Mouse (Mus musculus) ES-E14 (cell line): ENCODE measurements around the gene Npcd. TPM values are rescaled to one million over a fixed set of nuclear protein-coding genes. Genes with fewer than 3 reads are reported as not detected.
A peak's percentile ranks its signal among the peaks of the same experiment; 100 is the strongest.

Source experiments
- DNase-seq: peaks from one replicate; pipeline ENCODE4 v3.0.0-alpha.2; 2013; ENCODE audit warnings: low read depth, low spot score
- H3K27ac ChIP-seq: 2 replicates; pipeline ENCODE4 v1.5.1; 2012; ENCODE audit warnings: low read depth, mild to moderate bottlenecking, low read length, moderate library complexity, mixed read lengths; ENCODE audit not compliant: poor library complexity, insufficient read depth, severe bottlenecking
- H3K36me3 ChIP-seq: 2 replicates; pipeline ENCODE4 v1.6.1; 2012; ENCODE audit warnings: mild to moderate bottlenecking, low read length, moderate library complexity, mixed read lengths; ENCODE audit not compliant: control insufficient read depth, poor library complexity, insufficient read depth, severe bottlenecking
- H3K4me1 ChIP-seq, 2 experiments: fragments of 150-350 bp in 1 of 2; sonication (generic) in 1 of 2; 2 replicates each; pipeline ENCODE4 v1.6.1; 2012; ENCODE audit warnings: low read length in 2 of 2, mild to moderate bottlenecking in 1 of 2, mixed read lengths in 1 of 2; ENCODE audit not compliant: control insufficient read depth in 2 of 2, insufficient read depth in 2 of 2, poor library complexity in 1 of 2
- H3K4me3 ChIP-seq, 2 experiments: fragments of 150-350 bp in 1 of 2; sonication (generic) in 1 of 2; 2 replicates each; pipeline ENCODE4 v1.5.1; 2012; ENCODE audit warnings: low read length in 2 of 2, low read depth in 1 of 2, mild to moderate bottlenecking in 1 of 2, mixed read lengths in 1 of 2; ENCODE audit not compliant: insufficient read depth in 1 of 2, poor library complexity in 1 of 2, severe bottlenecking in 1 of 2
- H3K9ac ChIP-seq: 2 replicates; pipeline ENCODE4 v1.6.1; 2012; ENCODE audit warnings: low read depth, mild to moderate bottlenecking, low read length, mixed read lengths; ENCODE audit not compliant: poor library complexity, insufficient read depth, severe bottlenecking
- H3K9me3 ChIP-seq: fragments of 150-350 bp; sonication (generic); 2 replicates; pipeline ENCODE4 v1.6.1; 2012; ENCODE audit warnings: low read depth, mild to moderate bottlenecking, low read length; ENCODE audit not compliant: control insufficient read depth, insufficient read depth
- CHD2 ChIP-seq: IDR thresholded peaks from 2 replicates; pipeline ENCODE4 v1.6.1; 2014; ENCODE audit warnings: mild to moderate bottlenecking, low read depth, low read length, inconsistent platforms
- HCFC1 ChIP-seq: IDR thresholded peaks from 2 replicates; pipeline ENCODE4 v1.6.1; 2012; ENCODE audit warnings: low read length, inconsistent platforms, borderline replicate concordance; ENCODE audit not compliant: insufficient read depth
- MAFK ChIP-seq: IDR thresholded peaks from 2 replicates; pipeline ENCODE4 v1.6.1; 2014; ENCODE audit warnings: mild to moderate bottlenecking, low read depth, low read length, inconsistent platforms; ENCODE audit not compliant: insufficient read depth
- ZC3H11A ChIP-seq: IDR thresholded peaks from 2 replicates; pipeline ENCODE4 v1.6.1; 2012; ENCODE audit warnings: low read depth, mild to moderate bottlenecking, inconsistent platforms, low read length, borderline replicate concordance
- ZNF384 ChIP-seq: IDR thresholded peaks from 2 replicates; pipeline ENCODE4 v1.6.1; 2012; ENCODE audit warnings: low read depth, low read length, inconsistent platforms
- in situ Hi-C, 2 experiments: fragments of 600-800 bp; cut with MboI; formaldehyde crosslinking; loops; one replicate each; pipeline ENCODE4 v1.15.1; 2025; ENCODE audit warnings: low sequenced_read_pairs in 2 of 2, inconsistent platforms in 1 of 2; ENCODE audit not compliant: unreplicated experiment in 2 of 2
- total RNA-seq: library from RNA; depleted of rRNA; stranded (reverse); fragments of 300-350 nt; gene quantifications from 2 replicates; pipeline ENCODE4 v1.2.3, GENCODE M21; 2012

Npcd gene
- total RNA-seq, 1 experiment = 3.4 TPM

DNA sequence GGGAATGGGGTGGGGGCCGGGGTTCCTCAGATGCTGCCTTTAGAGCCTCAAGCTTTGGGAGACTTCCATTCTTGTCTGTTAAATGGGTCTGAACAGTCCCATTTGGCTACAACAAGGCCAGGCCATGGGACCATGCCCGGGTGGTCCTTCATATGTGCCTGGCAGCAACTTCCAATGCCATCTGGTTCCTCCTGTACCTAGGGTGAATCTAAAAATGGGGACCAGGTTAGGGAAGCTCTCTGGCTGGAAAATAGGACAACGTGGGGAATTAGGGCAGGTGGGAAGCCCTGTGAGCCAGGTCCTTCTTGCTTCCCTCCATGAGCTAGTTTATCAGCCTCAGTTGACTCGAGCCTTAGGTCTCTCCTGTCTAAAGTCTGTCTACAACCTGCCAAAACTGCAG is 23.0 kb downstream of the Npcd start:
- H3K36me3 ChIP-seq = no peaks in the 10 kb centered on the region
- H3K9ac ChIP-seq = no peak overlapping the region
- in situ Hi-C loops = no loop called here
- H3K4me1 ChIP-seq = no peaks in the 10 kb centered on the region; a peak in 1 of 4 replicates
- H3K9me3 ChIP-seq = no peaks in the 10 kb centered on the region
- no peak overlapping the region for H3K27ac ChIP-seq
- H3K4me3 ChIP-seq = no peak overlapping the region
- no peak for DNase-seq
- TF ChIP-seq MAFK (no peak), ZNF384 (no peak), HCFC1 (no peak), ZC3H11A (no peak)

DNA sequence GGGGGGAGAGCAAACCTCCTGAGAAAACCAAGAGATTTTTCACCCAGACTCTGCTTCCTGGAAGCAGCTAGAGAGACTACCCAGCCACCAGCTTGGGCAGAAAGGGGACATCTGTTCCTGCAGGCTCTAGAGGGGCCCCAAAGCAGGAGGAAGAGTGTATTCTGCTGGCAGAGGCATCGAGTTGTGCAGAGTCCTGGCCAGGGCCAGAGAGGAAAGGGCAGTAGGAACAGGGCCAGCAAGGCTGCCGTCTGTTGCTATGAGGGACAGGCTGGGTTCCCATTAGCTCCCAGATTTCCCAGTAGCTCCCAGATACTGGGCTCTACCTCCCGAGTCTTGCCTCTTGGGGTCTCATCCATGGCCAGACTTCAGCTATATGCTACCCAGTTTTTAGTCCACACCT is 24.0 kb downstream of the Npcd start:
- Histone ChIP-seq H3K4me1 (peaks cover 0 to 1% of the 10 kb centered on the region in 2 experiments; a peak in 1 of 4 replicates), H3K27ac (no peak overlapping the region), H3K4me3 (no peak overlapping the region), H3K36me3 (no peaks in the 10 kb centered on the region), H3K9ac (no peak overlapping the region), H3K9me3 (no peaks in the 10 kb centered on the region)
- TF ChIP-seq HCFC1 = no peak
- no peak for TF ChIP-seq ZNF384
- TF ChIP-seq CHD2 = no peak
- TF ChIP-seq ZC3H11A = no peak
- TF ChIP-seq MAFK = no peak
- in situ Hi-C loops = no loop called here
- no peak for DNase-seq

DNA sequence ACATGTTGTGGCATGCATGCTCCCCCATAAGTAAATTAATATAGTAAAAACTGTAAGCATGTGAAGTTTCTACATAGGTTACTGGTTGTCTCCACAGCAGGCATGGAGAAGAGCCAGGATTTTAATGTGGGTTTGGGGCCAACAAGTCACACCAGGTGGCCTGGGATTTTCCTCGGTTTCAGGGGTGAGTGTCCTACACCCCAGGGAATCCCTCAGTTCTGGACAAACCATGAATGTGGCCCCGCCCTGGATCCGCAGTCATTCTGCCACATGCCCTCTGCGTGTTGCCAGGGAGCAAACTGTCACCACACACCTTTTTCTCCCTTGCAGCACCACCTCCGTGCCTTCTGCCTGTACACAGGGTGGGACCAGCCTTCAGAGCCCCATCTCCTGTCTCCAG is 25.4 kb downstream of the Npcd start:
- H3K4me1 ChIP-seq = peaks cover 0 to 4% of the 10 kb centered on the region in 2 experiments; a peak in 1 of 4 replicates
- in situ Hi-C loops = no loop called here
- H3K9me3 ChIP-seq = no peaks in the 10 kb centered on the region
- H3K27ac ChIP-seq = no peak overlapping the region
- no peak overlapping the region for H3K4me3 ChIP-seq
- DNase-seq = no peak
- TF ChIP-seq ZC3H11A = no peak
- TF ChIP-seq MAFK = no peak
- no peak for TF ChIP-seq HCFC1
- no peak for TF ChIP-seq ZNF384
- no peak for TF ChIP-seq CHD2
- no peaks in the 10 kb centered on the region for H3K36me3 ChIP-seq
- no peak overlapping the region for H3K9ac ChIP-seq

DNA sequence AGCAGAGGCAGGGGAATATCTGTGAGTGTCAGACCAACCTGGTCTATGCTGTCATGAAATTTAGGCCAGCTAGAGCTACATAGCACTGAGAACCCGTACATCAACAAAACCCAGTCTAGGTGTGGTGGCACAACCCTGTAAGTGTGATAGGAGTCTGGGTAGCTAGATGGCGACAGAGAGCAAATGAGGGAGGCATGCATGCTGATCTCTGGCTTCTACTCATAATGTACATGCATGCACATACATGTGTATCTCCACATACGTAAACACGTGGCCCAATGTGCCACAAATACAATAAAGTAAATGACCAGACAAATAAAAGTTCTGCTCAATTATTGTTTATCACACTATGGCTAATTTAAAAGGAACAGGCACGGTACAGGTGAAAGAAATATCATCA is 25.9 kb downstream of the Npcd start:
- peak; percentile 47 for DNase-seq
- in situ Hi-C loops = no loop called here

DNA sequence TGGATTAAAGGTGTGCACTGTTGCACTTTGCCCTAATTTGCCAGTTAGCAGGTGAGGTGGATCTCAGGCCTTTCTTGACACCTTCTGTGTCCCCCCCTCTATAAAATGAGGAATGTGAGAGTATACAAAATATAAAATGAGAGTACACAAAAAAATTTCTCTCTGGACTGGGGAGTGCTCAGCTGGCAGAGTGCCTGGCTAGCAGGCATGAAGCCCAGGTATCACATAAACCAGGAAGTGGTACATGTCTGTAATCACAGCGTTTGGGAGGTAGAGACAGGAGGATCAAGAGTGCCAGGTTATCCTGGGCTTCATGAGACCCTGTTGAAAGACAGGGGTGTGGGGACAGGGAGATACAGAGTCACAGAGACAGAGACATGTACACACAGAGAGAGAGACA is 27.0 kb downstream of the Npcd start:
- no peak overlapping the region for H3K27ac ChIP-seq
- H3K4me1 ChIP-seq = peaks cover 0 to 5% of the 10 kb centered on the region in 2 experiments; a peak in 1 of 4 replicates
- in situ Hi-C loops = no loop called here
- H3K4me3 ChIP-seq = no peak overlapping the region
- H3K9me3 ChIP-seq = no peaks in the 10 kb centered on the region
- DNase-seq = no peak
- TF ChIP-seq HCFC1 (no peak), ZNF384 (no peak), ZC3H11A (no peak), MAFK (no peak), CHD2 (no peak)
- no peak overlapping the region for H3K9ac ChIP-seq
- no peaks in the 10 kb centered on the region for H3K36me3 ChIP-seq

More for the DNA sequence above, 25.9 kb downstream of the Npcd start:
- Histone ChIP-seq H3K9ac (no peak overlapping the region), H3K9me3 (no peaks in the 10 kb centered on the region), H3K36me3 (no peaks in the 10 kb centered on the region), H3K4me1 (peaks cover 0 to 5% of the 10 kb centered on the region in 2 experiments; a peak in 1 of 4 replicates), H3K27ac (no peak overlapping the region), H3K4me3 (no peak overlapping the region)
- TF ChIP-seq ZC3H11A (no peak), ZNF384 (no peak), MAFK (no peak), HCFC1 (no peak), CHD2 (no peak)
